Mouse (Mus musculus) kidney, adult 2 months (tissue): ENCODE results near the gene Pdk2. TPM values are rescaled to one million over a fixed set of nuclear protein-coding genes. Genes with fewer than 3 reads are reported as not detected.

Source experiments
- DNase-seq: peaks from one replicate; pipeline ENCODE4 v3.0.0; 2021
- H3K27ac ChIP-seq: fragments of 200-500 bp; 2 replicates; pipeline ENCODE4 v1.5.1; 2012; ENCODE audit warnings: low read depth, low read length, control low read depth, inconsistent platforms; ENCODE audit not compliant: insufficient read depth
- H3K27me3 ChIP-seq: fragments of 200-500 bp; replicated peaks from 2 replicates; pipeline ENCODE4 v1.6.1; 2012; ENCODE audit warnings: mild to moderate bottlenecking, moderate library complexity, low read length, inconsistent platforms; ENCODE audit not compliant: control insufficient read depth, insufficient read depth
- H3K36me3 ChIP-seq: fragments of 200-500 bp; 2 replicates; pipeline ENCODE4 v1.6.1; 2012; ENCODE audit warnings: mild to moderate bottlenecking, moderate library complexity, low read length, inconsistent platforms; ENCODE audit not compliant: control insufficient read depth, insufficient read depth
- H3K4me1 ChIP-seq: fragments of 200-500 bp; 2 replicates; pipeline ENCODE4 v1.6.1; 2011; ENCODE audit warnings: low read length; ENCODE audit not compliant: control insufficient read depth, insufficient read depth
- H3K4me3 ChIP-seq: fragments of 200-500 bp; 2 replicates; pipeline ENCODE4 v1.5.1; 2011; ENCODE audit warnings: mild to moderate bottlenecking, low read depth, low read length, control low read depth; ENCODE audit not compliant: insufficient read depth
- CTCF ChIP-seq: fragments of 200-500 bp; conservative IDR thresholded peaks from 2 replicates; pipeline ENCODE4 v1.5.1; 2011; ENCODE audit warnings: low read depth, mild to moderate bottlenecking, control low read depth, low read length, moderate library complexity, mixed read lengths; ENCODE audit not compliant: insufficient read depth, insufficient read length
- POLR2A ChIP-seq: fragments of 200-500 bp; IDR thresholded peaks from one replicate; pipeline ENCODE4 v1.6.1; 2011; ENCODE audit warnings: low read depth, low read length, control low read depth
- WGBS: fragments of 180-500 bp; shearing (Covaris S2); methylation state at CpG from one replicate; pipeline ENCODE4 v1.1.7; 2018; 5-methylcytosine and 5-hydroxymethylcytosine counted together
- polyA plus RNA-seq: library from polyadenylated mRNA; depleted of rRNA; stranded (reverse); fragments of >200 nt; gene quantifications from 2 replicates; pipeline ENCODE4 v1.2.3, GENCODE M21; 2012

Gene Pdk2
- polyA plus RNA-seq, 1 experiment = 469 TPM

DNA sequence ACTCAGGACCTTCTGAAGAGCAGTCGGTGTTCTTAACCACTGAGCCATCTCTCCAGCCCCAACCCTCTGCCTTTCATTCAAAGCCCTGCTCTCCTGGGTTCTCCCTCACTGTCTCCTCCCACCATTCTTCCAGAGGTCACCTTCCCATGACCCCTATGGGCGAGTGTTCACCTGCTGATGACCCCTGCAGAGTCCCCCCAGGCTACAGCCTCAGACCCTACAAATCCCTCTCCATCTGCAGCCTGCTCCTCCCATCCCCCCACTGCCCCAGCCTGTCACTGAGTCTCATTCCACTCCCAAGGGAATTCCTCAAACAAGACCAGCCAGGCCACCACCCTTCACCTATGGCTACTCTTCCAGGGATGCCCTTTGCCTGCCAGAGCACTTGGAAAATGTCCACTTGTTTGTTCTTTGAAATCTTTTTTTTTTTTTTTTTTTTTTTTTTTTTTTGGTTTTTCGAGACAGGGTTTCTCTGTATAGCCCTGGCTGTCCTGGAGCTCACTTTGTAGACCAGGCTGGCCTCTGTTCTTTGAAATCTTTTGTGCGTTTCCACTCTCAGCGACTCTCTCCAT lies 43.7 kb upstream of the Pdk2 start:
- no peak for DNase-seq
- Histone ChIP-seq H3K4me3 (no peak overlapping the region), H3K27ac (no peak overlapping the region), H3K36me3 (no peaks in the 10 kb centered on the region), H3K4me1 (peaks cover 8% of the 10 kb centered on the region), H3K27me3 (no peaks in the 10 kb centered on the region)
- WGBS = 55% methylated on average over 5 of the region's 5 CpGs
- TF ChIP-seq POLR2A = no peak
- no peak for TF ChIP-seq CTCF

DNA sequence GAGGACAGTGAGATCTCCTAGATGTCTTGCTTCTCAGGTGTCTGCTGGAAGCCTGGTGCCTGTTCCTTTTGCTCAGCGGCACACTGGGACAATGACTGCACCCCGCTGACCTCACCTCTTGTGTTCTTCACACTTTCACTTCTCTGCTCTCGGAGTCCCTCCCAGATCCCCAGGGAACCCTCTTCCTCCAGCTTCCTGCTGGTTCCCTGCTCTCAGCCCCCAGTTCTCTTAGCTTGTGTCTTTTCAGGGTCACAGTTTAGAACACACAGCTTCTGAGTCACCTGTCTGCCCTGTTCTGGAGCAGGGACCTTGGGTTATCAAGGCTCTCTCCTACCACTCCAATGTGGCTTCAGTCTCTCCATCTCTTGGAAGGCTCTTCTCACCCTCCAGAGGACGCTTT lies 43.0 kb upstream of the Pdk2 start:
- no peak for DNase-seq
- no peak for TF ChIP-seq CTCF
- TF ChIP-seq POLR2A = no peak
- Histone ChIP-seq H3K4me3 (no peak overlapping the region), H3K4me1 (peaks cover 9% of the 10 kb centered on the region), H3K27me3 (no peaks in the 10 kb centered on the region), H3K27ac (no peak overlapping the region), H3K36me3 (no peaks in the 10 kb centered on the region)
- 59% methylated on average over 4 of the region's 4 CpGs for WGBS

DNA sequence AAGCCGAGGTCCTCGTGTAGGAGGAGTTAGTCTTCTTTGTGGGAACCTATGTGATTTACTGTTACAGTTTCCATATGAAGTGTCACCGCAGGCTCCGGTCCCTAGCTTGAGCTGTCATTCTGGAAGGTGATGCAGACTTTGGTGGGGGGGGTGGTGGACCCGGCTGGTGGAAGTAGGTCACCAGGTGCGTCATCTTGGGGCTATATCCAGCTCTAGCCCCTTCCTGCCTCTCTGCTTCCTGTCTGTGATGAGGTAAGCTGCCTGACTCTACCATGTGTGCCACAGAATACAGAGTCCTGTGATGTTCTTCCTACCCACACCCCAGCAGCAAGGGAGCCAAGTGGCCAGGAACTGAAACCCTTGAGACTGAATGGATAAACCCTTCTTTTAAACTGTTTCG lies 41.7 kb upstream of the Pdk2 start:
- H3K4me1 ChIP-seq = peaks cover 18% of the 10 kb centered on the region
- 86% methylated on average over 7 of the region's 7 CpGs for WGBS
- TF ChIP-seq POLR2A = no peak
- no peak for TF ChIP-seq CTCF

DNA sequence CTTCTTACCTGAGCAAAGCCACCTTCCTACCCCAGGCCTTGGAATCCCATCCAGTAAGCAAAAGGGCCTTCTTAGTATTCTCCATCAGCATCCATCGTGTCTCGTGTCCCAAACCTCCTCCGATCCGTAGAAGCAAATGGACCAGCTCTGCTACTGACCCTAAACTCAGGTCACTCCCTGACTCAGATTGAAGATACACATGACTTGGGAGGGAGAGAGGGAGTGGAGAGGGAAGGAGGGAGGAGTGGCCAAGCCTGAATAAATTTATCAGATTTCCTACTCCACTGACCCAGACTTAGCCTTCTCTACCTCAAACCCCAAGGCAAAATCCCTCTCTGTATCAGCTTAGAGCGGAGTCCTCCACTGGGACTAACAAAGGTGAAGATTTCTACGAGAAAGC lies 39.6 kb upstream of the Pdk2 start:
- Histone ChIP-seq H3K4me3 (no peak overlapping the region), H3K36me3 (no peaks in the 10 kb centered on the region), H3K27ac (peak overlapping the region; percentile 32; the same call in 1 of the 2 replicates), H3K27me3 (no peaks in the 10 kb centered on the region), H3K4me1 (peaks cover 17% of the 10 kb centered on the region)
- TF ChIP-seq CTCF (no peak), POLR2A (no peak)
- DNase-seq = peak; percentile 31
- 71% methylated on average over 6 of the region's 6 CpGs for whole genome bisulfite sequencing

More for the DNA sequence above, 41.7 kb upstream of the Pdk2 start:
- DNase-seq = no peak
- H3K4me3 ChIP-seq = no peak overlapping the region
- H3K36me3 ChIP-seq = no peaks in the 10 kb centered on the region
- no peaks in the 10 kb centered on the region for H3K27me3 ChIP-seq
- H3K27ac ChIP-seq = no peak overlapping the region

DNA sequence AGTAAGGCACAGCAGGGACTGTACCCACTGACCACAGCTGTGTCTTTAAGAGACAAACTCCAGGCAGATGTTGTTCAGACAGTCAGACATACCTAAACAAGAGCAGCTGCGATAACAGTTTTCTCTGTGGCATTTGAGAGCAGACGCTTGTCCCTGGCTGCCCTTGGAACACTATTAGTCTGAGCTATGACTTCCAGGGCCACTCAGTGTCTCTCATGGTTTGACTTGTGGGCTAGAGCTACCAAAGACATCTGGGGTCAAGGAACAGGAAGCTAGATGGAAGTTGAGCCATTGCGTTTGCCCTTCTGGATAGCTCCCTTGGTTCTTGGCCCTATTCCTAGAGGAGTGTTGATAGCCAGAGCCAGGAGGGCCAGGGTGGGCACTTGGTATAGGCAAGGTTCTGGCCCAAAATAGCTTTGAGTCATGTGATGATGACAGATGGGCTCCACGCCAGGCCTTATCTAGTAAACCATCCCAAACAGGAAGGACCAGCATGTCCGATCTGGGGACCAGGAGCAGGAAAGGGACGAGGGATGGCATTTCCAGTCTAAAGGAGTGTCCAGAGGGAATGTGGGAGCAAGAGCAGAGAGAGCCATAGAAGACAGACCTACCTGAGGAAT lies 38.2 kb upstream of the Pdk2 start:
- Histone ChIP-seq H3K4me1 (peaks cover 28% of the 10 kb centered on the region), H3K27ac (peak overlapping the region; percentile 83), H3K4me3 (no peak overlapping the region), H3K36me3 (no peaks in the 10 kb centered on the region), H3K27me3 (no peaks in the 10 kb centered on the region)
- DNase-seq = peak; percentile 88
- WGBS = 66% methylated on average over 6 of the region's 6 CpGs
- TF ChIP-seq CTCF (no peak), POLR2A (no peak)

DNA sequence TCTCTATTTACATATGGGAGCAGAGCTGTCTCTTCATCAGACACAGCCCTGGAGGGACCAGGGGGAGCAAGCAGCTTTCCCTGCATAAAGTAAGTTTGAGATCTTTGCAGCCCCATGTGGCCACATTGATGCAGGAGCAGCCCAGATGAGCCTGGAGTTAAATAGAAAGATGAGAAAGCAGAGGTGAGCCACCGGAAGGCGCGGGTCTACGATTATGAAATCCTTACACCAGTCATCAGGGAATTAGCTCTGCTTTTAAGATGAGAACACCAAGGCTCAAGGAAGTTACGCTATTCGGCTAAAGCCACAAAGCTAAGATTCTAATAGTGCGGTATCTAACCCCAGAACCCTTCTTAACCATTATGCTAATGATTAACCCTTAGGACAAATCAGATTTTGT lies 36.8 kb upstream of the Pdk2 start:
- H3K36me3 ChIP-seq = no peaks in the 10 kb centered on the region
- peak overlapping the region; percentile 18 for H3K27ac ChIP-seq
- no peaks in the 10 kb centered on the region for H3K27me3 ChIP-seq
- peak overlapping the region; percentile 9; the same call in 1 of the 2 replicates for H3K4me3 ChIP-seq
- WGBS = 35% methylated on average over 7 of the region's 7 CpGs
- DNase-seq = no peak
- TF ChIP-seq CTCF (no peak), POLR2A (no peak)
- H3K4me1 ChIP-seq = peaks cover 31% of the 10 kb centered on the region

DNA sequence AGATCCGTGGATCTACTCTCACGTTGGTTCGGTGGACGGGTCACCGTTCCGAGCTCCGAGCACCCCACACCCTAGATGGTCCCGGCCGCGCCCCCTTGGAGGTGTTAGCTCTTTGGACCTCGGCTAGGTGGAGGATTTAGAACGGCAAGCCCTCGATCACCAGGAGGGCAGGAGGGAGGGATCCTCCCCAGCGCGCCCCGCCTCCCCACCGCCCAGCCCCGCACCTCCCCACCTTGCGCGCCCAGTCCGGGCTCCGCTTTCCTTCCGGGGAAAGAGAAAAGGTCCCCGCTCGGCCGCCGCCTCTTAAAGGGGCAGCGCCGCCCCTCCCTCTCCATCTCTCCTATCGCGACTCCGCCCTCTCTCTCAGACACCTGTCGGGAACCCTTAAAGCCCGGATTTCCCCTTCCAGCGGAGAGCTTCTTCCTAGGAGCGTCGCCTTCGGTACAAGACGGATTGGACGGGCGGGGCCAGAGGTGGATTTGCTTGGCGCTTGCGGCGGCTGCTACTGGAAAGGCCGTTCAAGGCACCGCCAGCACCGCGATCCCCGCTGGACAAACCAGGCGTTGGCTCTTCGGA lies 35.5 kb upstream of the Pdk2 start, which contains the start of gene Itga3:
TSS of gene Itga3 (minus strand) at position 266 of the 576 bp plus-strand sequence.
- under 1% methylated on average over 51 of the region's 51 CpGs for WGBS
- Histone ChIP-seq H3K4me3 (peak within 1 kb of the TSS; percentile 84), H3K27ac (peak within 1 kb of the TSS; percentile 94), H3K27me3 (no peaks in the 10 kb centered on the region), H3K36me3 (no peaks in the 10 kb centered on the region), H3K4me1 (peaks cover 32% of the 10 kb centered on the region)
- TF ChIP-seq POLR2A = peak; percentile 11
- TF ChIP-seq CTCF = no peak
- peak; percentile 92 for DNase-seq
